Mouse (Mus musculus) thymus, adult 2 months (tissue): ENCODE data around the gene Kctd3.

Experiments used
- CTCF ChIP-seq: fragments of 200-500 bp; IDR thresholded peaks from 2 replicates; pipeline ENCODE4 v1.5.1; 2012; ENCODE audit warnings: mild to moderate bottlenecking, control low read depth, low read length, moderate library complexity, borderline replicate concordance; ENCODE audit not compliant: control insufficient read depth, poor library complexity, insufficient read depth; ENCODE audit errors: extremely low read depth
- POLR2A ChIP-seq: fragments of 200-500 bp; IDR thresholded peaks from 2 replicates; pipeline ENCODE4 v1.6.1; 2012; ENCODE audit warnings: mild to moderate bottlenecking, low read length, control low read depth, moderate library complexity; ENCODE audit not compliant: control insufficient read depth, poor library complexity, insufficient read depth; ENCODE audit errors: extremely low read depth

GRCm38 (mm10) chr1:189023701-189024080 lies 16.1 kb upstream of the Kctd3 start:
- TF ChIP-seq CTCF (no peak), POLR2A (no peak)
